Mouse (Mus musculus) stomach, postnatal 0 days (tissue): Measurements from ENCODE around the gene Hist1h2be. TPM values are rescaled to one million over a fixed set of nuclear protein-coding genes. Genes with fewer than 3 reads are reported as not detected.
"Not testable (repeated sequence)": the region's sequence is repeated elsewhere in the genome, so short reads cannot be mapped to it uniquely, and the experiment has no call there.

ENCODE experiments used
- ATAC-seq: fragments of 200-750 bp; cut with Nextera tagmentation; 2 replicates; pipeline ENCODE4 v1.8.0; 2017; ENCODE audit not compliant: low FRiP score, low TSS enrichment
- DNase-seq: peaks from one replicate; pipeline ENCODE4 v3.0.0-alpha.2; 2016; ENCODE audit warnings: low spot score
- H3K27ac ChIP-seq: fragments of 300-500 bp; sonication (generic); replicated peaks from 2 replicates; pipeline ENCODE4 v1.5.1; 2014; ENCODE audit warnings: mild to moderate bottlenecking, control low read depth
- H3K27me3 ChIP-seq: fragments of 300-500 bp; sonication (generic); 2 replicates; pipeline ENCODE4 v1.6.1; 2014; ENCODE audit warnings: low read length; ENCODE audit not compliant: control insufficient read depth, insufficient read depth
- H3K36me3 ChIP-seq: fragments of 300-500 bp; sonication (generic); 2 replicates; pipeline ENCODE4 v1.6.1; 2014; ENCODE audit warnings: low read length, mixed read lengths; ENCODE audit not compliant: control insufficient read depth, insufficient read depth
- H3K4me1 ChIP-seq: fragments of 300-500 bp; sonication (generic); replicated peaks from 2 replicates; pipeline ENCODE4 v1.6.1; 2014; ENCODE audit warnings: antibody characterized with exemption; ENCODE audit not compliant: control insufficient read depth, insufficient read depth
- H3K4me2 ChIP-seq: fragments of 300-500 bp; sonication (generic); replicated peaks from 2 replicates; pipeline ENCODE4 v1.6.1; 2014; ENCODE audit warnings: low read depth, mild to moderate bottlenecking, control low read depth, moderate library complexity
- H3K4me3 ChIP-seq: fragments of 300-500 bp; sonication (generic); 2 replicates; pipeline ENCODE4 v1.5.1; 2014; ENCODE audit warnings: low read depth, low read length, control low read depth
- H3K9ac ChIP-seq: fragments of 300-500 bp; sonication (generic); 2 replicates; pipeline ENCODE4 v1.6.1; 2014; ENCODE audit warnings: mild to moderate bottlenecking, low read length, control low read depth, mixed read lengths
- H3K9me3 ChIP-seq: fragments of 300-500 bp; sonication (generic); 2 replicates; pipeline ENCODE4 v1.6.1; 2016; ENCODE audit warnings: low read length; ENCODE audit not compliant: control insufficient read depth
- CTCF ChIP-seq: IDR thresholded peaks from 2 replicates; pipeline ENCODE4 v1.5.1; 2016; ENCODE audit warnings: antibody characterized with exemption, low read depth, mild to moderate bottlenecking, moderate library complexity
- EP300 ChIP-seq: optimal IDR thresholded peaks from 2 replicates; pipeline ENCODE3; 2016; ENCODE audit warnings: antibody characterized with exemption
- WGBS: fragments of 180-500 bp; shearing (Covaris S2); extraction: QIAGEN DNeasy Blood & Tissue Kit; methylation state at CpG from one replicate; pipeline ENCODE4 v1.1.7; 2014; 5-methylcytosine and 5-hydroxymethylcytosine counted together
- polyA plus RNA-seq: library from polyadenylated mRNA; unstranded; fragments of >200 nt; fragmentation: Nextera tagmentation; extraction: Ambion mirVana; gene quantifications from 2 replicates; pipeline ENCODE4 v1.2.1, GENCODE M21; 2015

Gene Hist1h2be
- polyA plus RNA-seq, 1 experiment from 2014 or later = 0.73 TPM

DNA sequence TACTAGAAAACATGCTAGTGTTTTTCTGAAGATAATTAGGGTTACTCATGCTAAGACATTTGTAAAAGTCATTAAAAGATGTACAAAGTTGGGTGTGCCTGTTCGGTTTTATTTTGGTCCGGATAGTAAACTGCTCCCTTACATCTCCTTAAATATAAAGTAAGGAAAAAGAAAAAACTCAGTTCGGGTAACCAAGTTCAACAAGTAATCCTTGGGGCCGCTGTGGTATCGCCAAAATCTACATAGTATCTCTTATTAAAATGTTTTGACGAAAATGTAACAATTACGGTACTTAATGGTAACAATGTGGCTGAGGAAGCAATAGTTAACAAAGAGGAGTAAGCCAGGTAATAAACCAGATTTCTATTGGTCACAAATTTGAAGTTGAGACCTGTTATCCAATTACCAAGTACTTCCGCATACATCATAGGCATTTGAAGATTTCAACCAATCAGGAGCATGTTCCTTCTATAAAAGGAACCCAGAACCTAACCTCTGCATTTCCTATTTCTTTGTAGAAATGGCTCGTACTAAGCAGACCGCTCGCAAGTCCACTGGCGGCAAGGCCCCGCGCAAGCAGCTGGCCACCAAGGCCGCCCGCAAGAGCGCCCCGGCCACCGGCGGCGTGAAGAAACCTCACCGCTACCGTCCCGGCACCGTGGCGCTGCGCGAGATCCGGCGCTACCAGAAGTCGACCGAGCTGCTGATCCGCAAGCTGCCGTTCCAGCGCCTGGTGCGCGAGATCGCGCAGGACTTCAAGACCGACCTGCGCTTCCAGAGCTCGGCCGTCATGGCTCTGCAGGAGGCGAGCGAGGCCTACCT lies 76.7 kb downstream of the Hist1h2be start, which contains the start of gene Hist1h3f:
TSS of gene Hist1h3f (plus strand) at position 88 of the 822 bp plus-strand sequence.
- TF ChIP-seq CTCF (no peak; the same call in 1 of the 2 replicates), EP300 (peak; percentile 36)
- Histone ChIP-seq H3K4me1 (no peaks in the 10 kb centered on the region), H3K9me3 (no peaks in the 10 kb centered on the region), H3K27me3 (no peaks in the 10 kb centered on the region), H3K4me3 (peak within 1 kb of the TSS; percentile 46), H3K27ac (peak within 1 kb of the TSS; percentile 89), H3K9ac (peak within 1 kb of the TSS; percentile 58), H3K36me3 (no peaks in the 10 kb centered on the region), H3K4me2 (peak within 1 kb of the TSS; percentile 61)
- peak; percentile 95 for ATAC-seq
- peak; percentile 50 for DNase-seq
- WGBS = under 1% methylated on average over 24 of the region's 45 CpGs

GRCm38 (mm10) chr13:23542999-23543607 lies 77.8 kb downstream of the Hist1h2be start, which contains the start of gene Hist1h2bh:
Gene Hist1h2bh, minus strand, starts transcription at chr13:23543392.
- not testable (repeated sequence) for H3K4me1 ChIP-seq, H3K9me3 ChIP-seq, H3K27me3 ChIP-seq, H3K36me3 ChIP-seq
- WGBS = under 1% methylated on average over 23 of the region's 42 CpGs
- H3K27ac ChIP-seq = peak within 1 kb of the TSS; percentile 89
- H3K4me2 ChIP-seq = peak within 1 kb of the TSS; percentile 61
- peak within 1 kb of the TSS; percentile 46 for H3K4me3 ChIP-seq
- ATAC-seq (peak; percentile 94), DNase-seq (peak; percentile 68)
- H3K9ac ChIP-seq = peak within 1 kb of the TSS; percentile 47

DNA sequence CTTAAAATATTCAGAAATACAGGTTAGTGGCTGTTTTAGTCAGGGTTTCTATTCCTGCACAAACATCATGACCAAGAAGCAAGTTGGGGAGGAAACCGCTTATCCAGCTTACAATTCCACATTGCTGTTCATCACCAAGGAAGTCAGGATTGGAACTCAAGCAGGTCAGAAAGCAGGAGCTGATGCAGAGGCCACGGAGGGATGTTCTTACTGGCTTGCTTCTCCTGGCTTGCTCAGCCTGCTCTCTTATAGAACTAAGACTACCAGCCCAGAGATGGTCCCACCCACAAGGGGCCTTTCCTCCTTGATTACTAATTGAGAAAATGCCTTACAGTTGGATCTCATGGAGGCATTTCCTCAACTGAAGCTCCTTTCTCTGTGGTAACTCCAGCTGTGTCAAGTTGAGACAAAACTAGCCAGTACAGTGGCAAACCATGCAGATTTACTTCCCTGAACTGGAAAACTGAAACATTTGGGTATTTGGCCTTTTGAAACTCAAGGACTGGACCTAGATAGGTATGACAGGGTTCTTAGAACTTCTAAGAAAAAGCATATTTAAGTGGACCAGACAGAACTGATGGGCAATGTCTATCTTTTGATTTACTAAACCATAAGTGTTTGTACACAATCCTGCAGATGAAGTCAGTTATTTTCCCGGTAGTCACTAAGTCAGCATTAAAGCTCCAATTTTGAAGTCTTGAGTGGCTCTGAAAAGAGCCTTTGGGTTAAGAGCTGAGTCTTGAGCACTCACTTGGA lies 78.5 kb downstream of the Hist1h2be start:
- not testable (repeated sequence) for ATAC-seq, H3K27me3 ChIP-seq, H3K9me3 ChIP-seq, H3K36me3 ChIP-seq, H3K4me1 ChIP-seq, DNase-seq
- Histone ChIP-seq H3K9ac (peak overlapping the region; percentile 47), H3K4me3 (peak overlapping the region; percentile 44), H3K4me2 (peak overlapping the region; percentile 61), H3K27ac (peak overlapping the region; percentile 86)
- WGBS = 6% methylated on average over 3 of the region's 3 CpGs

GRCm38 (mm10) chr13:23541497-23541896 lies 79.4 kb downstream of the Hist1h2be start:
- no peaks in the 10 kb centered on the region for H3K36me3 ChIP-seq
- ATAC-seq (no peak), DNase-seq (no peak)
- H3K4me3 ChIP-seq = no peak overlapping the region
- no peaks in the 10 kb centered on the region for H3K9me3 ChIP-seq
- no peaks in the 10 kb centered on the region for H3K4me1 ChIP-seq
- H3K27ac ChIP-seq = no peak overlapping the region
- no peak overlapping the region for H3K4me2 ChIP-seq
- no peak overlapping the region for H3K9ac ChIP-seq
- 83% methylated on average over 3 of the region's 3 CpGs for WGBS
- no peaks in the 10 kb centered on the region for H3K27me3 ChIP-seq
- TF ChIP-seq CTCF (no peak), EP300 (no peak)

- H3K27ac ChIP-seq, H3K9me3 ChIP-seq, H3K36me3 ChIP-seq, H3K4me3 ChIP-seq, DNase-seq, H3K4me1 ChIP-seq, ATAC-seq, H3K9ac ChIP-seq, H3K4me2 ChIP-seq, H3K27me3 ChIP-seq: not testable (repeated sequence)
- WGBS = 67% methylated on average over 1 of the region's 1 CpGs
These were observed 81.1 kb downstream of the Hist1h2be start for GRCm38 (mm10) chr13:23539821-23540220.

DNA sequence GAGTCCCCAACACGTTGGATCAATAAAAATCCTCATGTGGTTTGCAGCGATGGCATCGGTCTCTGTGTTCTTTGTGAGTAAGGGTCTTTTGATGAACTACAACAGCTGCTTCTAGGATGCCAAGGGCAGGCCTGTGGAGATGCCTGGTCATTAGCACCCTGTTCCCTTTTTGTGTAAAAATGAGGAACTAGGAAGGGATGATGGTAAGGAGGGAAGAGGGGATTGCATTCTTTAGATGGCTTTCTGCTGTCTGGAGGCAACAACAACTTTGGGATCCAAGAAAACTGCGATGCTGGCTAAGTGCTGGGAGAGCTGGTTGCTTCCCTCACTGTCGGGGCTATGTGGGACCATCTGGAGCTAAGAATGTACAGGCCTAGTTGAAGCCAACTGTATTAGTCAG lies 82.7 kb downstream of the Hist1h2be start:
- H3K27ac ChIP-seq = no peak overlapping the region
- no peaks in the 10 kb centered on the region for H3K36me3 ChIP-seq
- H3K4me1 ChIP-seq = no peaks in the 10 kb centered on the region
- H3K4me3 ChIP-seq = no peak overlapping the region
- DNase-seq (no peak), ATAC-seq (no peak)
- H3K27me3 ChIP-seq = no peaks in the 10 kb centered on the region
- no peaks in the 10 kb centered on the region for H3K9me3 ChIP-seq
- TF ChIP-seq EP300 (no peak), CTCF (no peak)
- no peak overlapping the region for H3K4me2 ChIP-seq
- H3K9ac ChIP-seq = no peak overlapping the region
- 69% methylated on average over 5 of the region's 5 CpGs for WGBS
